Mouse (Mus musculus) kidney, adult 18-20 months (tissue): ENCODE measurements at regions not wholly inside any gene's neighbourhood (a gene's known extent, or its start where the extent isn't known, plus 50 kb on each side); places are given as distances from the start of the nearest gene placed in this dataset.

Experiments
- DNase-seq: peaks from one replicate; pipeline ENCODE4 v3.0.0; 2021

GRCm38 (mm10) chr15:25305801-25306200 lies 107.8 kb downstream of the Basp1 start:
- DNase-seq, result no peak

- DNase-seq, result no peak
Measured at GRCm38 (mm10) chr15:25303379-25303778, 110.2 kb downstream of the Basp1 start.

- no peak for DNase-seq
Measured at GRCm38 (mm10) chr15:25302671-25303294, 110.8 kb downstream of the Basp1 start.

GRCm38 (mm10) chr15:25301810-25302209 lies 111.8 kb downstream of the Basp1 start:
- no peak for DNase-seq

- DNase-seq, result no peak
Measured at GRCm38 (mm10) chr15:25297278-25297677, 116.3 kb downstream of the Basp1 start.

- no peak for DNase-seq
Measured at GRCm38 (mm10) chr15:25296714-25297113, 116.8 kb downstream of the Basp1 start.

GRCm38 (mm10) chr15:25295753-25296152 lies 117.8 kb downstream of the Basp1 start:
- DNase-seq, result no peak

GRCm38 (mm10) chr15:25291231-25291691 lies 122.3 kb downstream of the Basp1 start:
- DNase-seq, result no peak

GRCm38 (mm10) chr15:25287850-25288249 lies 125.7 kb downstream of the Basp1 start:
- DNase-seq, result no peak

GRCm38 (mm10) chr15:25284354-25285199 lies 129.0 kb downstream of the Basp1 start:
- no peak for DNase-seq

- no peak for DNase-seq
Measured at GRCm38 (mm10) chr15:25283713-25284112, 129.9 kb downstream of the Basp1 start.

- no peak for DNase-seq
Measured at GRCm38 (mm10) chr15:25282346-25282745, 131.2 kb downstream of the Basp1 start.

- no peak for DNase-seq
Measured at GRCm38 (mm10) chr15:25281942-25282341, 131.6 kb downstream of the Basp1 start.

- no peak for DNase-seq
Measured at GRCm38 (mm10) chr15:25278317-25279156, 135.0 kb downstream of the Basp1 start.

GRCm38 (mm10) chr15:25276227-25276626 lies 137.3 kb downstream of the Basp1 start:
- no peak for DNase-seq

GRCm38 (mm10) chr15:25271886-25272285 lies 141.7 kb downstream of the Basp1 start:
- DNase-seq, result no peak

GRCm38 (mm10) chr15:25270349-25270748 lies 143.2 kb downstream of the Basp1 start:
- no peak for DNase-seq

- no peak for DNase-seq
Measured at GRCm38 (mm10) chr15:25269345-25269996, 144.1 kb downstream of the Basp1 start.

GRCm38 (mm10) chr15:25268436-25268835 lies 145.1 kb downstream of the Basp1 start:
- DNase-seq, result no peak

GRCm38 (mm10) chr15:25267509-25267908 lies 146.1 kb downstream of the Basp1 start:
- DNase-seq, result no peak

GRCm38 (mm10) chr15:25252648-25253567 lies 160.7 kb downstream of the Basp1 start:
- no peak for DNase-seq

GRCm38 (mm10) chr15:25245631-25246030 lies 167.9 kb downstream of the Basp1 start:
- DNase-seq, result no peak
